Mouse (Mus musculus) urinary bladder, adult 2 months (tissue): Measurements from ENCODE around the gene Mtrf1. TPM values are rescaled to one million over a fixed set of nuclear protein-coding genes. Genes with fewer than 3 reads are reported as not detected.
"Not testable (repeated sequence)": the region's sequence is repeated elsewhere in the genome, so short reads cannot be mapped to it uniquely, and the experiment has no call there.

Source experiments
- DNase-seq: peaks from one replicate; pipeline ENCODE4 v3.0.0; 2022; ENCODE audit warnings: low spot score
- polyA plus RNA-seq: library from polyadenylated mRNA; depleted of rRNA; stranded (reverse); fragments of >200 nt; gene quantifications from 2 replicates; pipeline ENCODE4 v1.2.3, GENCODE M21; 2012; rRNA removed

Gene Mtrf1
- polyA plus RNA-seq, 1 experiment: 6.4 TPM

GRCm38 (mm10) chr14:79445055-79445620 is 47.6 kb downstream of the Mtrf1 start:
- no peak for DNase-seq

DNA sequence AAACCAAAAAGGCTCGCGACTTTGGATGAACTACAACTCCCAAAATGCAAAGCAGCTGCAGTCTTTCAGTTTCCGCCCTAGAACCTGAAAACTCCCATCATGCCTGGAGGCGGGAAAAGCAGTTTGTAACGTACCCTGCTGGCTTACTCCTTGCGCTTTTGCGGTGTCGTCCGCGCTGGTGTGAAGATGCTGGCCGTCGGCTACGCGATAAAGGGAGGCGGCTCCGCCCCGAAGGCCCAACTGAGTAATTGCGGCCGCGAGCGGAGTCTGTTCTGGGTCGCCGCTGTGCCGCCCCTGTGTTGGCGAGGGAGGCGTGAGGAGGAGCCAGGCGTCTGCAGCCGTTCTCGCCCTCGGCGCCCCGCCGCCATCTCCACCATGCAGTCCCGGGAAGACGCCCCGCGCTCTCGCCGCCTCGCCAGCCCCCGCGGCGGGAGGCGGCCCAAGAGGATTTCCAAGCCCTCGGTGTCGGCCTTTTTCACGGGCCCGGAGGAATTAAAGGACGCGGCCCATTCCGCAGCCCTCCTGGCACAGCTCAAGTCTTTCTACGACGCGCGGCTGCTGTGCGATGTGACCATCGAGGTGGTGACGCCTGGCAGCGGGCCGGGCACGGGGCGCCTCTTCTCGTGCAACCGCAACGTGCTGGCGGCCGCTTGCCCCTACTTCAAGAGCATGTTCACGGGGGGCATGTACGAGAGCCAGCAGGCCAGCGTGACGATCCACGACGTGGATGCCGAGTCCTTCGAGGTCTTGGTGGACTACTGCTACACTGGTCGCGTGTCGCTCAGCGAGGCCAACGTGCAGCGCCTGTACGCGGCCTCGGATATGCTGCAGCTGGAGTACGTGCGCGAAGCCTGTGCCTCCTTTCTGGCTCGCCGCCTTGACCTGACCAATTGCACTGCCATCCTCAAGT is 54.4 kb downstream of the Mtrf1 start, which contains the start of gene Kbtbd6:
Gene Kbtbd6, plus strand, starts transcription at position 155 of the 910 bp plus-strand sequence.
- DNase-seq: peak; percentile 36

DNA sequence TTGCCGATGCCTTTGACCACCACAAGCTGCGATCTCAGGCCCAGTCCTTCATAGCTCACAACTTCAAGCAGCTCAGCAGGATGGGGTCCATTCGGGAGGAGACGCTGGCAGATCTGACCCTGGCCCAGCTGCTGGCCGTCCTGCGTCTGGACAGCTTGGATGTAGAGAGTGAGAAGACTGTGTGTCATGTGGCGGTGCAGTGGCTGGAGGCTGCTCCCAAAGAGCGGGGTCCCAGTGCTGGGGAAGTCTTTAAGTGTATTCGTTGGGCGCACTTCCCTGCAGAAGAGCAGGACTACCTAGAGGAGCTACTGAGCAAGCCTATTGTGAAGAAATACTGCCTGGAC is 55.0 kb downstream of the Mtrf1 start:
- not testable (repeated sequence) for DNase-seq

GRCm38 (mm10) chr14:79460401-79460800 is 62.8 kb downstream of the Mtrf1 start:
- no peak for DNase-seq

DNA sequence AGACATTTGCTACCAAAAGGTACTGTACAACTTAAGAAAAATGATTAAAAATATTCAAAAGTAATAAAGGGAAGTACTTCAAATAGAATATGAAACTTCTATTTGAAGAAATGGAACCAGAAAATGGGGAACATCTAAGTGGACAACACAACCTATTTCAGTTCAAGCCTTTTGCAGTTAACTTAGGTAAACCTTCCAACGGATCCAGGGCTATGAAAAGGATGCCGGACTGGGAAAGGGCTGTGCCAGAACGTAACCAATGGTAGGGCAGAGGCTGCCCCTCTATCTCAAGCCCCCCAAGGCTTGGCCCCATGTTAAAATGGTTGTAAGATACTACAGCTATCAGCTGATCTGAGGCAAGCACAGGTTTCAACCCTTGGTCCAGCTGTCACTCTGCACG is 63.4 kb downstream of the Mtrf1 start:
- no peak for DNase-seq

DNA sequence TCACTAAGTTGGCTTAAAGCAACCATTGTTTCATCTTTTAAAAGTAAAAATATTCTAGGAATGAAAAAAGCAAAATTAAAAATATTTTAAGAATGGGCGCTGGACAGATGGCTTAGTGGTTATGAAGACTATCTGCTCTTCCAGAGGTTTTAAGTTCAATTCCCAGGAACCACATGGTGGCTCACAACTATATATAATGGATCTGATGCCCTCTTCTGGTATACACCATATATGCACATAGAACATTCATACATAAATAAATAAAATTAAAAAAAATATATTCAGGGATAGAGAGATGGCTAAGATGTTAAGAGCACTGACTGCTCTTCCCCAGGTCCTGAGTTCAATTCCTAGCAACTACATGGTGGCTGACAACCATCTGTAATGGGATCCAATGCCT is 68.1 kb downstream of the Mtrf1 start:
- DNase-seq: no peak

GRCm38 (mm10) chr14:79467621-79468020 is 70.0 kb downstream of the Mtrf1 start:
- no peak for DNase-seq

Other genes starting within 250 kb of the Mtrf1 start
- not detected in 2 replicates for gene Zfp957, start 150.4 kb upstream of the Mtrf1 start, polyA plus RNA-seq
- gene Rgcc, start 96.1 kb upstream of the Mtrf1 start, polyA plus RNA-seq: 13.4 and 20.1 TPM in 2 replicates
- 11.4 and 13.3 TPM in 2 replicates for gene Naa16, start 7.0 kb upstream of the Mtrf1 start, polyA plus RNA-seq
- gene Kbtbd7, start 28.7 kb downstream of the Mtrf1 start, polyA plus RNA-seq: 5.2 and 6.1 TPM in 2 replicates
- gene Kbtbd6, start 54.1 kb downstream of the Mtrf1 start, polyA plus RNA-seq: 0.15 and 0.16 TPM in 2 replicates
- 40.7 and 41.9 TPM in 2 replicates for gene Elf1, start 83.4 kb downstream of the Mtrf1 start, polyA plus RNA-seq
- 17.8 and 18.7 TPM in 2 replicates for gene Wbp4, start 83.7 kb downstream of the Mtrf1 start, polyA plus RNA-seq
- gene Sugt1, start 189.9 kb downstream of the Mtrf1 start, polyA plus RNA-seq: 49.3 and 59.6 TPM in 2 replicates